Mouse (Mus musculus) Patski (cell line): ENCODE results near the gene Sars2. TPM values are rescaled to one million over a fixed set of nuclear protein-coding genes. Genes with fewer than 3 reads are reported as not detected.
A peak's percentile ranks its signal among the peaks of the same experiment; 100 is the strongest.

ENCODE experiments used
- ATAC-seq: fragments of 100-300 bp; one replicate; pipeline ENCODE4 v1.8.0; 2021
- CTCF ChIA-PET: fragments of 350-600 bp; sonication (Branson Sonifier 250); formaldehyde crosslinking; loops from one replicate; lab custom pipeline; 2022; ENCODE audit warnings: inconsistent platforms; lab: Charles Lee
- POLR2A ChIA-PET: fragments of 350-600 bp; sonication (Branson Sonifier 250); formaldehyde crosslinking; loops from one replicate; lab custom pipeline; 2022; ENCODE audit warnings: antibody characterized with exemption, inconsistent platforms; lab: Charles Lee
- DNase-seq: peaks from one replicate; pipeline ENCODE4 v3.0.0-alpha.2; 2011; ENCODE audit warnings: low read depth, low spot score
- H3K27me3 ChIP-seq: fragments of 371-371 bp; one replicate; pipeline ENCODE4 v1.5.1; 2021
- CTCF ChIP-seq: fragments of 100-300 bp; IDR thresholded peaks from one replicate; pipeline ENCODE4 v1.5.1; 2021
- in situ Hi-C: fragments of 300-500 bp; cut with MboI; formaldehyde crosslinking; loops from 3 replicates; pipeline ENCODE4 v1.11.1; 2018; ENCODE audit warnings: low pct_unique_long_range_greater_than_20kb, mixed read lengths
- polyA plus RNA-seq: library from polyadenylated mRNA; unstranded; gene quantifications from one replicate; pipeline ENCODE4 v1.2.3, GENCODE M21; 2021

The Sars2 gene
- polyA plus RNA-seq, 1 experiment from 2014 or later, result 14.8 TPM

- CTCF ChIA-PET, result interaction anchor here (1.1 kb wide), 1 partner anchor 14 kb away, joined by 3 read pairs; the partner anchor contains the start of genes Mrps12 and Sars2
- no peak for TF ChIP-seq CTCF
- H3K27me3 ChIP-seq, result no peaks in the 10 kb centered on the region
- ATAC-seq, result no peak
- in situ Hi-C loops, result no loop called here
- no peak for DNase-seq
- POLR2A ChIA-PET, result interaction anchor here (0.6 kb wide), 1 partner anchor 9 kb away, joined by 3 read pairs; no protein-coding TSS in a partner anchor
Observed at GRCm38 (mm10) chr7:28756079-28756478, 14.3 kb downstream of the Sars2 start, which contains the start of gene Ccer2. TSS of gene Ccer2 (plus strand) at chr7:28756174.

GRCm38 (mm10) chr7:28758623-28759022, 16.8 kb downstream of the Sars2 start:
- ChIA-PET CTCF (no interaction called here), POLR2A (no interaction called here)
- no peak for ATAC-seq
- no peak for DNase-seq
- no peaks in the 10 kb centered on the region for H3K27me3 ChIP-seq
- in situ Hi-C loops, result no loop called here
- TF ChIP-seq CTCF, result no peak

- DNase-seq (no peak), ATAC-seq (no peak)
- CTCF ChIA-PET, result no interaction called here
- in situ Hi-C loops, result no loop called here
- H3K27me3 ChIP-seq, result no peaks in the 10 kb centered on the region
- POLR2A ChIA-PET, result interaction anchor here (0.7 kb wide), 1 partner anchor 338 kb away, joined by 4 read pairs; no protein-coding TSS in a partner anchor
- no peak for TF ChIP-seq CTCF
Observed at GRCm38 (mm10) chr7:28761907-28762306, 20.1 kb downstream of the Sars2 start.

- no peak for DNase-seq
- ChIA-PET POLR2A (interaction anchor here (1.2 kb wide), 1 partner anchor 48 kb away, joined by 3 read pairs; no protein-coding TSS in a partner anchor), CTCF (interaction anchor here (1.0 to 2.0 kb wide), 3 partner anchors 15 to 135 kb away, joined by 3 to 5 read pairs (median 4); partner anchors contain the start of genes Mrps12 and Sars2)
- ATAC-seq, result no peak
- TF ChIP-seq CTCF, result no peak
- in situ Hi-C loops, result no loop called here
- no peaks in the 10 kb centered on the region for H3K27me3 ChIP-seq
Observed at GRCm38 (mm10) chr7:28765211-28765610, 23.4 kb downstream of the Sars2 start.

GRCm38 (mm10) chr7:28766173-28766879, 24.5 kb downstream of the Sars2 start, which contains the start of gene Sirt2:
TSS of gene Sirt2 (plus strand) at chr7:28766735.
- ATAC-seq (peak; percentile 79), DNase-seq (peak; percentile 96)
- CTCF ChIA-PET, result interaction anchor here (1.6 to 2.0 kb wide), 2 partner anchors 14 to 24 kb away, joined by 4 to 5 read pairs; partner anchors contain the start of genes Mrps12 and Sars2
- POLR2A ChIA-PET, result interaction anchor here (1.2 kb wide), 1 partner anchor 47 kb away, joined by 3 read pairs; no protein-coding TSS in a partner anchor
- no peak for TF ChIP-seq CTCF
- in situ Hi-C loops, result no loop called here
- no peaks in the 10 kb centered on the region for H3K27me3 ChIP-seq

- in situ Hi-C loops, result no loop called here
- no peaks in the 10 kb centered on the region for H3K27me3 ChIP-seq
- CTCF ChIA-PET, result interaction anchor here (1.6 kb wide), 1 partner anchor 25 kb away, joined by 4 read pairs; the partner anchor contains the start of genes Mrps12 and Sars2
- DNase-seq (no peak), ATAC-seq (no peak)
- POLR2A ChIA-PET, result no interaction called here
- no peak for TF ChIP-seq CTCF
Observed at GRCm38 (mm10) chr7:28766910-28767309, 25.1 kb downstream of the Sars2 start.

- TF ChIP-seq CTCF, result no peak
- in situ Hi-C loops, result no loop called here
Observed at GRCm38 (mm10) chr7:28767462-28767965, 25.7 kb downstream of the Sars2 start, which contains the start of gene Nfkbib. TSS of gene Nfkbib (minus strand) at chr7:28767512.

GRCm38 (mm10) chr7:28769414-28769958, 27.7 kb downstream of the Sars2 start:
- no peak for TF ChIP-seq CTCF
- POLR2A ChIA-PET, result no interaction called here
- no peak for ATAC-seq
- CTCF ChIA-PET, result interaction anchor here (1.5 kb wide), 1 partner anchor 28 kb away, joined by 3 read pairs; the partner anchor contains the start of genes Mrps12 and Sars2
- DNase-seq, result no peak
- in situ Hi-C loops, result no loop called here
- no peaks in the 10 kb centered on the region for H3K27me3 ChIP-seq

More at GRCm38 (mm10) chr7:28767462-28767965, 25.7 kb downstream of the Sars2 start, which contains the start of gene Nfkbib:
- DNase-seq, result no peak
- POLR2A ChIA-PET, result no interaction called here
- H3K27me3 ChIP-seq, result no peaks in the 10 kb centered on the region
- CTCF ChIA-PET, result no interaction called here
- ATAC-seq, result no peak

GRCm38 (mm10) chr7:28770309-28770708, 28.5 kb downstream of the Sars2 start:
- in situ Hi-C loops, result no loop called here
- POLR2A ChIA-PET, result no interaction called here
- TF ChIP-seq CTCF, result no peak
- CTCF ChIA-PET, result interaction anchor here (1.3 kb wide), 1 partner anchor 97 kb away, joined by 5 read pairs; no protein-coding TSS in a partner anchor
- DNase-seq, result no peak
- ATAC-seq, result no peak
- no peaks in the 10 kb centered on the region for H3K27me3 ChIP-seq

- no peak for ATAC-seq
- in situ Hi-C loops, result no loop called here
- H3K27me3 ChIP-seq, result no peaks in the 10 kb centered on the region
- no peak for DNase-seq
- no peak for TF ChIP-seq CTCF
- ChIA-PET CTCF (no interaction called here), POLR2A (interaction anchor here (0.6 kb wide), 1 partner anchor 26 kb away, joined by 3 read pairs; no protein-coding TSS in a partner anchor)
Observed at GRCm38 (mm10) chr7:28771867-28772266, 30.1 kb downstream of the Sars2 start.
